In genomic region chr10:93347918-93348505, GRCm38 (mm10) we compare ENCODE assay signal across 17 mouse cellular contexts. TPM values are rescaled to one million over a fixed set of nuclear protein-coding genes. Genes with fewer than 3 reads are reported as not detected.
DNase-seq lines count a peak whose midpoint lies in the region; ATAC-seq lines count a peak whose summit lies in the region.
"Had no signal": no experiment of that assay in that cellular context is flagged by ENCODE, and none has a peak within 500 bp of the region (broad histone marks: within the 10 kb centered on the region; RNA-seq: fewer than 3 reads in every experiment).

No protein-coding gene starts in this region.

- H3K27me3 ChIP-seq in heart, embryonic 11.5 days (ENCODE audit: control insufficient read depth, insufficient read depth, low read length): no peaks in the 10 kb centered on the region
- H3K27me3 ChIP-seq in kidney, embryonic 14.5 days (ENCODE audit: control insufficient read depth, insufficient read depth, low read length): no peaks in the 10 kb centered on the region
- no peaks in the 10 kb centered on the region for H3K27me3 ChIP-seq in neural tube, embryonic 14.5 days (ENCODE audit: control insufficient read depth, insufficient read depth, low read length)
- H3K27me3 ChIP-seq: embryonic facial prominence, embryonic 12.5 days; neural tube, embryonic 12.5 days had no signal

- no peak for DNase-seq in heart, postnatal 4 days
- DNase-seq in kidney, adult 18-20 months: no peak
- DNase-seq in neural tube, embryonic 10.5 days (ENCODE audit: extremely low spot score, low spot score): no peak
- DNase-seq in urinary bladder, postnatal 36 days (ENCODE audit: low spot score in 2 of 2): no peak
- DNase-seq in embryo, embryonic 10.5 days (ENCODE audit: low spot score): no peak
- DNase-seq: cerebellum, postnatal 14 days; gastrocnemius, postnatal 25 days; kidney, postnatal 4 days; left cerebral cortex, postnatal 4 days; right cerebral cortex, postnatal 4 days had no signal

- H3K36me3 ChIP-seq in heart, embryonic 11.5 days (ENCODE audit: control insufficient read depth, insufficient read depth, low read length): no peaks in the 10 kb centered on the region
- H3K36me3 ChIP-seq in kidney, embryonic 14.5 days (ENCODE audit: control insufficient read depth, insufficient read depth, low read length): no peaks in the 10 kb centered on the region
- no peaks in the 10 kb centered on the region for H3K36me3 ChIP-seq in neural tube, embryonic 14.5 days (ENCODE audit: control insufficient read depth, insufficient read depth, low read length)
- H3K36me3 ChIP-seq: embryonic facial prominence, embryonic 12.5 days; neural tube, embryonic 12.5 days had no signal

- WGBS in heart, embryonic 11.5 days (ENCODE audit: insufficient replicate concordance): 66% methylated on average over 14 of the region's 14 CpGs
- 49% methylated on average over 14 of the region's 14 CpGs for WGBS in kidney, embryonic 14.5 days
- 55% methylated on average over 14 of the region's 14 CpGs for WGBS in neural tube, embryonic 14.5 days

- no peak overlapping the region for H3K4me3 ChIP-seq in heart, embryonic 11.5 days (ENCODE audit: low read depth, low read length)
- no peak overlapping the region for H3K4me3 ChIP-seq in kidney, embryonic 14.5 days (ENCODE audit: low read length)
- H3K4me3 ChIP-seq in neural tube, embryonic 14.5 days (ENCODE audit: low read depth, low read length): no peak overlapping the region
- H3K4me3 ChIP-seq: embryonic facial prominence, embryonic 12.5 days; megakaryocyte, embryonic 14.5 days; neural tube, embryonic 12.5 days had no signal

- H3K4me2 ChIP-seq in heart, embryonic 11.5 days: peak overlapping the region; percentile 32
- H3K4me2 ChIP-seq in kidney, embryonic 14.5 days (replicated peaks; ENCODE audit: low read depth, low read length): peak overlapping the region; percentile 11; the same call in 1 of the 2 replicates
- H3K4me2 ChIP-seq in neural tube, embryonic 14.5 days (ENCODE audit: low read depth, low read length): no peak overlapping the region
- H3K4me2 ChIP-seq: embryonic facial prominence, embryonic 12.5 days; neural tube, embryonic 12.5 days had no signal

- peaks cover 5% of the 10 kb centered on the region for H3K4me1 ChIP-seq in heart, embryonic 11.5 days (ENCODE audit: control insufficient read depth, insufficient read depth, low read length)
- H3K4me1 ChIP-seq in kidney, embryonic 14.5 days (ENCODE audit: control insufficient read depth, insufficient read depth, low read length): peaks cover 5% of the 10 kb centered on the region; the same call in 1 of the 2 replicates
- no peaks in the 10 kb centered on the region for H3K4me1 ChIP-seq in neural tube, embryonic 14.5 days (ENCODE audit: control insufficient read depth, insufficient read depth, low read length)
- H3K4me1 ChIP-seq: neural tube, embryonic 12.5 days had no signal

- ATAC-seq in heart, embryonic 11.5 days (replicated peaks; ENCODE audit: insufficient number of reproducible peaks, low FRiP score, low TSS enrichment): no peak
- 0 out of 2 replicates have a peak, but pooled peaks have one; percentile 62 for ATAC-seq in kidney, embryonic 14.5 days (ENCODE audit: low FRiP score, low TSS enrichment)
- peak; percentile 72; the same call in 1 of the 2 replicates for ATAC-seq in neural tube, embryonic 14.5 days (ENCODE audit: low read depth)
- ATAC-seq: midbrain, embryonic 16.5 days had no signal

- H3K9me3 ChIP-seq in heart, embryonic 11.5 days (replicated peaks; ENCODE audit: control insufficient read depth, low read length): no peaks in the 10 kb centered on the region; the same call in 1 of the 2 replicates
- no peaks in the 10 kb centered on the region for H3K9me3 ChIP-seq in kidney, embryonic 14.5 days (ENCODE audit: control insufficient read depth, low read length)
- no peaks in the 10 kb centered on the region for H3K9me3 ChIP-seq in neural tube, embryonic 14.5 days (ENCODE audit: control insufficient read depth, low read length)
- H3K9me3 ChIP-seq: embryonic facial prominence, embryonic 12.5 days; neural tube, embryonic 12.5 days had no signal

- no peak overlapping the region for H3K9ac ChIP-seq in heart, embryonic 11.5 days (ENCODE audit: low read depth, low read length)
- H3K9ac ChIP-seq in kidney, embryonic 14.5 days (ENCODE audit: low read depth, low read length): no peak overlapping the region
- no peak overlapping the region for H3K9ac ChIP-seq in neural tube, embryonic 14.5 days (replicated peaks; ENCODE audit: low read depth, low read length)
- H3K9ac ChIP-seq: embryonic facial prominence, embryonic 12.5 days; neural tube, embryonic 12.5 days had no signal

- H3K27ac ChIP-seq in heart, embryonic 11.5 days (ENCODE audit: low read depth, low read length): no peak overlapping the region
- no peak overlapping the region for H3K27ac ChIP-seq in kidney, embryonic 14.5 days (ENCODE audit: low read depth, low read length)
- H3K27ac ChIP-seq in neural tube, embryonic 14.5 days (ENCODE audit: low read depth, low read length): no peak overlapping the region
- H3K27ac ChIP-seq: embryonic facial prominence, embryonic 12.5 days; neural tube, embryonic 12.5 days had no signal

RNA-seq across cellular contexts. Expression of gene Elk3, which starts 37.1 kb away (rescaled TPM):
- 39.9 and 42.1 TPM in 2 replicates for polyA plus RNA-seq in heart, embryonic 11.5 days (2014; fragmentation: Nextera tagmentation; extraction: Ambion mirVana)
- 100 to 1,000 TPM; 102 to 103 TPM for total RNA-seq in heart, postnatal 4 days (2021)
- polyA plus RNA-seq in kidney, embryonic 14.5 days (2014; fragmentation: Nextera tagmentation; extraction: Ambion mirVana): 43.4 and 49.1 TPM in 2 replicates
- polyA plus RNA-seq in neural tube, embryonic 14.5 days (2014; fragmentation: Nextera tagmentation; extraction: Ambion mirVana): 5.7 and 10.8 TPM in 2 replicates
